Mouse (Mus musculus): ENCODE measurements around the gene Ccdc114.
"Not testable (repeated sequence)": the region's sequence is repeated elsewhere in the genome, so short reads cannot be mapped to it uniquely, and the experiment has no call there.

The Ccdc114 gene

DNA sequence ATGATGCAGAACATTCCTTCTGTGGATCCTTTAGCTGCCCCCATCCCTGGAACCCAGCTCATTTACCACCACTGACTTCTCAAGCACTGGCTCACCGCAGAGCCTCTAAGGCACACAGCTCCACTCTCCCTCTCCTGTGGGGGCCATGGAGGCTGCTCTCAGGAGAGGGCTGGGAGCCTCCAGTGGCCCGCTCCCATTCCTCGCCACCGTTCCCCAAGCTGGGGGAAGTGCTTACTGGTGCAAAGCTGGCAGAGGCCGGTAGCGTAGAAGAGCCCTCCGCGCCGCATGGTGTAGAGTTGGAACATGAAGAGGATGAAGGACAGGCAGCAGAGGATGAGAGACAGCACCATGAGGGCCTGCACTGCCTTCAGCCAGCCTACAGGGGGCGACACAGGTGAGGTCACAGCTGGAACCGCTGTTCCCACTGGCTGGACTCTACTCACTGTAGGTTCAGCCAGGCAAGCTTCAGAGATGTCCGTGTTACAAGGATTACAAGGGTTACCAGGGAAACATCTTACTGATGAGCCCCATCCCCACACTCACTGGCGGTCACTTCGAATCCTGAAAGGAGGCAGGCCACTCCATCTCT, 4.7 kb upstream of the Ccdc114 start:
- peak; percentile 73 for DNase-seq

DNA sequence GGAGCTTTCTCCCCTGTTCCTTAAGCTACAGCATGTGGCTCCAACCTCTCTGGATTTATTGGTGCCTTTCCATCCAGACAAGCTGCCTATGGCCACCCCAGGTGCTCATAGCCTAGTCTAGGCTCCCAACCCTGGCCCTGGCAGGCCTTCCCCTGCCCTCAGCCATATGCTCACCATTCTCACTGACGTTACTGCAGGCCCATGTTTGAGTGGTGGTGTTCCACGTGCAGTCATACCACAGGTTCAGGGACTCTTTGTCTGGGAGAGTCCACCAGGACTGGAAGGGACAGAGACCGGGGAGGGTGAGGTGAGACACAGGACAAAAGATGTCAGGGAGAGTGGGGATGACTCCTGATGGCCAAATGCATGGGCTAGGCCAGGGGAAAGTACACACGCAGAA, 4.1 kb upstream of the Ccdc114 start:
- peak in 1 of 2 experiments; percentile 16 for DNase-seq

DNA sequence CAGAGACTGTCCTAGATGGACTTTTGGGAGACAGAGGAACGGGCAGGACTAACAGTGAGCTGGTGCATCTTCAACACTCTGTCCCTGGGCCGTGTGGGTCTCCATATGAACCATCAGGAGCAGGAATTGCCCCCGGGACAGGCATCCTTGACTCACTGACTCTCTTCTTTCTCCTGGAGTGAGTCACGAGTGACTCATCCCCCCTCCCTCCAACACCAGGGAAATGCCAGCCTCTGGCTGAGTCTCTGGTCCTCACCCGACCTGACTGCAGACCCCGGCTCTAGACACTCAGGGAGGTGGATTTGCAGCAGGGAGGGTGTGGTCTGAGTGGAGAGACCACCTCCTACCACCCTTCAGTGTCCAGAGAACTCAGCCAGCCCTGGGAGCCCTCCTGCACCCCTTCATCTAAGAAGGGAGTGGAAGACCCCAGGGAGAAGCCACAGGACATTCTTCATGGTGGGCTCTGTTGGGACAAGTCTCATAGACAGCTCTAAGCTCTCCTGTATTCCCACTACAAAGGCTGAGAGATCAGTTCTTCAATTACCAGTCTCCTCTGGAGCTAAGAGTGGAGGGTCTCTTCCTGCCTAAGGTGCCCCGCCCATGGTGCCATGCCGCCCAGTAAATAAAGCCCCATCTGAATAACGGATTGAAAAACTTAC, 3.2 kb upstream of the Ccdc114 start:
- peak in 1 of 2 experiments; percentile 43 for DNase-seq

- DNase-seq: peak; percentile 77 to 81
Measured at GRCm38 (mm10) chr7:45921242-45921621, 2.6 kb upstream of the Ccdc114 start, which contains the start of gene Emp3. Emp3 (minus strand) TSS chr7:45921404.

DNA sequence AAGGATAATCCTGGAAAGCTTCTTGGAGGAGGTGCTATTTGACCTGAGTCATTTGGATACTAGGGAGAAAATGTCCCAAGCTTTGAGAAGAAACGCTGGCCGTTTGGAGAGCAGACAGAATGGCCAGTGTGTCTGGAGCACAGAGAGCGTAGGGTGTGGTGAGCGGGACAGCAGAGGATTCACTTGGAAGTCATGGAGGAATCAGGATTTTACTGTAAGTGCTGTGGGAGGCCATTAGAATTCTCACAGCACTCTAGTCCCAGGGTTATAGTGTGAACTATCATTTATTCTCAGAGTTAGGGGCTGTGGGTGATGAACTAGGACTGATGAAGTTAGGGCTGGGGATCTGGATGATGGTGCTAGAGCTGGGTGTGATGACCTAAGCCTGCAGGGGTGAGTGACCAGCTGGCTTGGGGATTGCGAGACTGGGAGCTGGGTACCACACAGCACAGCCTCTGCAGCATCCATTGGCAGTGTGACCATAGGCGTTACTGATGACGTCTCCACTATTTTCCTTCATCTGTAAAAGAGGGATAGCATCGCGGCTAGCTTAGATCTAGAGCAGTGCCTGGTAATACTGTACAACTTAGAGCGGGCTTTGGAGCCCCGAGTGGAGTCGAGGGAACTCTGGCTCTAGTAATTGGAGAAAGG, 1.8 kb upstream of the Ccdc114 start:
- DNase-seq: peak; percentile 29 to 34

DNA sequence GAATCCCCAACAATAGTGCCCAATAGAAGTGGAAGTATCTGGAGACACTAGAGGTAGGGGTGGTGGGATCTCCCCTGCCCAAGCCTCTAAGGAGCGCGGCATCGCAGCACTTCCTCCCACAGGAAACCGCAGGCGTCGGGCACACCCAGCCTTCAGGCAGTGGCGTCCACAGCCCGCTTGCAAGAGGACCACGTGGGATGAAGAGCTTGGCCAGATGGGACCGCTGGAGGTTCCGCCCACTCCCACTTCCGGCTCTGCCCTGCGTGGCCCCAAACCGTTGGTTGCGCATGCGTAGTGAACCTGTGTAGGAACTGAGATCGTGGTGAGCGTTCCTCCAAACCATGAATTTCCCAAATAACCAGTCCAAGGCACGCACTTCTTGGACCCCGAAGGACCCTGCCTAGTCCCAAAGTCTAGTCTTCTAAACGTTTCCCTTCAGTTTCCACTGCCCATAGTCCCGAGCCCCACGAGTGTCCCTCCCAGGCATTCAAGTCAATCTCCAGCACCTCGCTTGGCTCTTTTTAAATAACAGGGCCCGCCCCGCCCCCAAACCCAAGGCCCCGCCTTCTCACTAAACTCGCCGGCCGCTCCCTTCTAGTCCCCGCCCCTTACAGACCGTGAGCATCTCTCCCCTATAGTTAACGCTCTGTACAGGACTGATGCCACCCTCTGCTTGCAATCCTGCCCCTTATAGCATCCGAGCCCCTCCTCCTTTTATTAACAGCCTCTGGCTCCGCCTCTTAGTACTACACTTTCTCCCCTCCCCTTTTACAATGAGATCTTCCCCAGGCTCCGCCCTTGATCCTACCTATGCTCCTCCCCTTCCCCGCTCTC, 727 bp upstream of the Ccdc114 start:
- DNase-seq: peak; percentile 95

DNA sequence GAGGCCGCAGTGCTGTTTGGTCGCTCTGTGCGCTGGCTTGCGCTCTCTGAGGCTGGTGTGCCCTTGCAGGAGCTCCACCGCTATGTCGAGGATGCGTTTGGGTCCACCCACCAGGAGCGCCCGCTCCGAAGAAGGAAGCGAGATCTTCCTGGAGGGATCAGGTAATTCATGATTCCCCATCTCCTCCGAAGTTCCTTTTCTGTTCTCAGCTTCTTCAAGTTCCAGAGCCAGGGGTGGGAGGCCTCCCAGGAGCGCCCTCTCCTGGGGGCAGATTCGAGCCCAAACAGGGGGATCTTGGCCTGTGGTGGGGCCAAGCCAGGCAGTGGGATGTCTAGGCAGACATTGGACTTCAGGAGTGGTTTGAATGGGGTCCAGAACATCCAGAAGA, 551 bp downstream of the Ccdc114 start:
- peak; percentile 59 to 64 for DNase-seq

- no peak for DNase-seq
Measured at GRCm38 (mm10) chr7:45928626-45929295, 4.9 kb downstream of the Ccdc114 start.

GRCm38 (mm10) chr7:45929688-45930087, 5.8 kb downstream of the Ccdc114 start:
- no peak for DNase-seq

- not testable (repeated sequence) for DNase-seq
Measured at GRCm38 (mm10) chr7:45933766-45934165, 9.9 kb downstream of the Ccdc114 start.

GRCm38 (mm10) chr7:45935114-45935513, 11.2 kb downstream of the Ccdc114 start:
- peak; percentile 82 to 85 for DNase-seq

DNA sequence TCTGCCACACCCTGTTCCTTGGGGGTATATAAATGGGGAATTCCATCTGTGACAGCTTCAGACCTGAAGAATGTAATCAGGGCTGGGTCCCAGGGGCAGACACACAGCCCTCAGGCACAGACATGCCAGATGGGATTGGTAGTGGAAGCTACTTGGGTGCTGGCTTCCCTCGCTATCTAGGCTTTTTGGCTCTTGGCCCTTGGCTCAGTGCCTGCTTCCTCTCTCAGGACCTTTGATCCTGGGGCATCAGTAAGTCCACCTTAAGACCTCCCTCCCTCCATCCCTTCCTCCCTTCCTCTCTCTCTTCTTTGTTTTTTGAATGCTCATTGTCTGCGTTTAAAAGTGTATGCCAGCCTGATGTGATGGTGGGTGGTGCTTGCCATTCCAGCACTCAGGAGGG, 16.0 kb downstream of the Ccdc114 start:
- DNase-seq: no peak

DNA sequence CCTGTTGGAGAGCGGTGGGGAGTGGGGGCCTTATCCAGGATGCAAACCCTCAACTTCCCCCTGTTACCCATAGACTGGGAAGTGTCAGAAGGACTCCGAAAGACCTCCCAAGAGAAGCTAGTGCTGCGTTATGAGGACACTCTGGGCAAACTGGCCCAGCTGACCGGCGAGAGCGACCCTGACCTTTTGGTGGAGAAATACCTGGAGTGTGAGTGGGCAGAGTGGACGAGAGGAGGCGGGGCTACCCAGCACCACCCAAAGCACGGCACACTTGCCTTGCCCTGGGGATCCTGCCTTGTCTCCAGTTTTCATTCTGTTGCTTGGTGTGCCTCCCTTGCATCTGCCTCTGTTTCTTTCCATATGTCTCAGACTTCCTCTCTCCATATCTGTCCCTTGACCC, 18.1 kb downstream of the Ccdc114 start:
- DNase-seq: no peak

GRCm38 (mm10) chr7:45943280-45943679, 19.4 kb downstream of the Ccdc114 start:
- peak; percentile 32 to 38 for DNase-seq

GRCm38 (mm10) chr7:45949061-45949460, 25.2 kb downstream of the Ccdc114 start:
- no peak for DNase-seq

GRCm38 (mm10) chr7:45956611-45957010, 32.7 kb downstream of the Ccdc114 start:
- DNase-seq: no peak

DNA sequence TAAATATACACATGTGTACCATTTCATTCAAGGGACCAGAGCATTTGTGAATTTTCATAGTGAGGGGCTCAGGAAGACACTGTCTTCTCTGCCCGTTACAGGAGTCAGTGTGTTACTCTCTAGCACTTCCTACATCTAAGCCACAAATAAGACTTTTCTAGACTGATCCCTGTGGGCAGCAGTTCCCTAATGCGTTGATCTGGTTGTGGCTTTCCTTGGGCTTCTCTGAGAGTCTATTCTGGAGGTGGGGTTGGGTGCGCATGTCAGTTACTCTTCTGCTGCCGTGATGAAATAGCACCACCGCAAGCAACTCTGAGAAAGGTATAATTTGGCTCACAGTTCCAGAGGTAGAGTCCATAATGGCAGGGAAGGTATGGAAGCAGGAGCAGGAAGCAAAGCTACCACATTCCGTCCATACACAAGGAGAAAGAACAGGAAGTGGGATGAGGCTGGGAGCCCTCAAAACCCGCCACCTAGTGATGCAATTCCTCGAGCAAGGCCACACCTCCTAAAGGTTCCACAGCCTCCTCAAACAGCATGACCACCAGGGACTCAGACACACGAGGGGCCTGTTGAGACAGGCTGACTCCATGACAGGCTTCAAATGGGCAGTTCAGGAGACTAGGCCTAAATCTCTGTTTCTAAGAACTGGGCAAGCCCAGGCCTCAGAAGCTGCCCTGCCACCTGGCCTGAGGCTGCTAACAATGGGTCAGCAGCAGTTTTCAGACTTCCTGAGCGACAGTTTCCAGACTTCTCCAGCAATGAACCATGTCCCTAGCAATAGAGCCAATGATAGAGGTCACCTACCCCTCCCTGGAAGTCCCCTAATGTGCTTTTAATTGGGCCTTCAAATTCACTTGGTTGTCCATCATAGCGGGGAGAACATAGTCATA, 48.2 kb downstream of the Ccdc114 start:
- DNase-seq: no peak

- DNase-seq: no peak
Measured at GRCm38 (mm10) chr7:45973271-45973687, 49.4 kb downstream of the Ccdc114 start.

- DNase-seq: no peak
Measured at GRCm38 (mm10) chr7:45974103-45974502, 50.2 kb downstream of the Ccdc114 start.

DNA sequence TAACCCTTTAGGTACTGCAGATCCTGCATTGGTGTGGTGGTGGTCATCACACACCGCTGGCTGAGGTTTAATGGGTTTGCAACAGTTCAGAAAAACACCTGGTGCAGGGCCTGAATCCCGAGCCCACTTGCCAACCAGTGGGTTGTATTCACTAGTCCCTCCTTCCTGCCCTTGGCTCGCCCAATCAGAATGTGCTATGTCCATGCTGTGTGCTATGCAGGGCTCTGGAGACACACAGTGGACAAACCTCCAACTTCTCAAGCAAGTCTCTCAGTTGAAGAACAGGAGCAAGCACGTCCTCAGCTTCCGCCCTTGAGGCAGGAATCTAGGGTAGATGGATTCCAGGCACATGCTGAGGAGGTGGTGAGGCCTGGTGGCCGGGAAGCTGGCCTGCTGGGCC, 50.6 kb downstream of the Ccdc114 start:
- no peak for DNase-seq

- no peak for DNase-seq
Measured at GRCm38 (mm10) chr7:45981612-45982011, 57.7 kb downstream of the Ccdc114 start.

GRCm38 (mm10) chr7:45986893-45987292, 63.0 kb downstream of the Ccdc114 start:
- no peak for DNase-seq

Measured in B cell, adult 2 months (primary cell).